Mouse (Mus musculus): ENCODE data around the gene Ate1. TPM values are rescaled to one million over a fixed set of nuclear protein-coding genes. Genes with fewer than 3 reads are reported as not detected.
A peak's percentile ranks its signal among the peaks of the same experiment; 100 is the strongest.
"Not testable (repeated sequence)": the region's sequence is repeated elsewhere in the genome, so short reads cannot be mapped to it uniquely, and the experiment has no call there.

Gene Ate1
- total RNA-seq, 1 experiment: 25.7 TPM

GRCm38 (mm10) chr7:130533316-130534260 lies 13.4 kb upstream of the Ate1 start:
- Histone ChIP-seq H3K9me3 (ENCODE audit: control insufficient read depth, insufficient read depth, low read depth, low read length) (no peaks in the 10 kb centered on the region), H3K9ac (ENCODE audit: insufficient read depth, low read depth, low read length, poor library complexity, severe bottlenecking) (peak overlapping the region; percentile 28; the same call in 1 of the 2 replicates), H3K4me3 (ENCODE audit: insufficient read depth in 1 of 2, low read depth in 1 of 2, low read length in 2 of 2, poor library complexity in 1 of 2, severe bottlenecking in 1 of 2) (peak overlapping the region in 1 of 2 experiments; percentile 11; a peak in 2 of 4 replicates), H3K4me1 (ENCODE audit: control insufficient read depth in 2 of 2, insufficient read depth in 2 of 2, low read length in 2 of 2, poor library complexity in 1 of 2) (peaks cover 0 to 3% of the 10 kb centered on the region in 2 experiments; a peak in 1 of 4 replicates), H3K27ac (ENCODE audit: insufficient read depth, low read depth, low read length, poor library complexity, severe bottlenecking) (peak overlapping the region; percentile 40), H3K36me3 (ENCODE audit: control insufficient read depth, insufficient read depth, low read length, poor library complexity, severe bottlenecking) (peaks cover 25% of the 10 kb centered on the region)
- in situ Hi-C loops (cut with MboI; ENCODE audit: low sequenced_read_pairs in 2 of 2, unreplicated experiment in 2 of 2): no loop called here
- TF ChIP-seq ZC3H11A (IDR thresholded peaks at IDR 0.05; ENCODE audit: borderline replicate concordance, low read depth, low read length) (no peak), MAFK (IDR thresholded peaks at IDR 0.05; ENCODE audit: insufficient read depth, low read depth, low read length) (no peak), CHD2 (IDR thresholded peaks at IDR 0.05; ENCODE audit: low read depth, low read length) (no peak), HCFC1 (IDR thresholded peaks at IDR 0.05; ENCODE audit: borderline replicate concordance, insufficient read depth, low read length) (no peak), ZNF384 (IDR thresholded peaks at IDR 0.05; ENCODE audit: low read depth, low read length) (no peak)
- DNase-seq (ENCODE audit: low read depth, low spot score): peak; percentile 77

- Histone ChIP-seq H3K27ac (ENCODE audit: insufficient read depth, low read depth, low read length, poor library complexity, severe bottlenecking) (peak overlapping the region; percentile 86), H3K36me3 (ENCODE audit: control insufficient read depth, insufficient read depth, low read length, poor library complexity, severe bottlenecking) (peaks cover 17% of the 10 kb centered on the region)
- H3K9ac ChIP-seq (ENCODE audit: insufficient read depth, low read depth, low read length, poor library complexity, severe bottlenecking); DNase-seq (ENCODE audit: low read depth, low spot score); H3K9me3 ChIP-seq (ENCODE audit: control insufficient read depth, insufficient read depth, low read depth, low read length); H3K4me3 ChIP-seq (ENCODE audit: insufficient read depth in 1 of 2, low read depth in 1 of 2, low read length in 2 of 2, poor library complexity in 1 of 2, severe bottlenecking in 1 of 2); in situ Hi-C loops (cut with MboI; ENCODE audit: low sequenced_read_pairs in 2 of 2, unreplicated experiment in 2 of 2); H3K4me1 ChIP-seq (ENCODE audit: control insufficient read depth in 2 of 2, insufficient read depth in 2 of 2, low read length in 2 of 2, poor library complexity in 1 of 2): not testable (repeated sequence)
Measured at GRCm38 (mm10) chr7:130531138-130531537, 11.0 kb upstream of the Ate1 start.

- H3K4me3 ChIP-seq (ENCODE audit: insufficient read depth in 1 of 2, low read depth in 1 of 2, low read length in 2 of 2, poor library complexity in 1 of 2, severe bottlenecking in 1 of 2): no peak overlapping the region
- in situ Hi-C loops (cut with MboI; ENCODE audit: low sequenced_read_pairs in 2 of 2, unreplicated experiment in 2 of 2): no loop called here
- no peak overlapping the region for H3K27ac ChIP-seq (ENCODE audit: insufficient read depth, low read depth, low read length, poor library complexity, severe bottlenecking)
Measured at GRCm38 (mm10) chr7:130527306-130527705, 7.1 kb upstream of the Ate1 start.

GRCm38 (mm10) chr7:130523451-130523850 lies 3.3 kb upstream of the Ate1 start:
- no peak overlapping the region for H3K27ac ChIP-seq (ENCODE audit: insufficient read depth, low read depth, low read length, poor library complexity, severe bottlenecking)
- DNase-seq (ENCODE audit: low read depth, low spot score): no peak
- no peaks in the 10 kb centered on the region for H3K4me1 ChIP-seq (ENCODE audit: control insufficient read depth in 2 of 2, insufficient read depth in 2 of 2, low read length in 2 of 2, poor library complexity in 1 of 2)
- H3K36me3 ChIP-seq (ENCODE audit: control insufficient read depth, insufficient read depth, low read length, poor library complexity, severe bottlenecking): no peaks in the 10 kb centered on the region
- H3K9me3 ChIP-seq (ENCODE audit: control insufficient read depth, insufficient read depth, low read depth, low read length): no peaks in the 10 kb centered on the region
- H3K9ac ChIP-seq (ENCODE audit: insufficient read depth, low read depth, low read length, poor library complexity, severe bottlenecking): no peak overlapping the region
- TF ChIP-seq HCFC1 (IDR thresholded peaks at IDR 0.05; ENCODE audit: borderline replicate concordance, insufficient read depth, low read length) (no peak), CHD2 (IDR thresholded peaks at IDR 0.05; ENCODE audit: low read depth, low read length) (no peak), ZNF384 (IDR thresholded peaks at IDR 0.05; ENCODE audit: low read depth, low read length) (no peak), MAFK (IDR thresholded peaks at IDR 0.05; ENCODE audit: insufficient read depth, low read depth, low read length) (no peak), ZC3H11A (IDR thresholded peaks at IDR 0.05; ENCODE audit: borderline replicate concordance, low read depth, low read length) (no peak)
- H3K4me3 ChIP-seq (ENCODE audit: insufficient read depth in 1 of 2, low read depth in 1 of 2, low read length in 2 of 2, poor library complexity in 1 of 2, severe bottlenecking in 1 of 2): no peak overlapping the region
- in situ Hi-C loops (cut with MboI; ENCODE audit: low sequenced_read_pairs in 2 of 2, unreplicated experiment in 2 of 2): no loop called here

More at GRCm38 (mm10) chr7:130527306-130527705, 7.1 kb upstream of the Ate1 start:
- Histone ChIP-seq H3K9me3 (ENCODE audit: control insufficient read depth, insufficient read depth, low read depth, low read length) (no peaks in the 10 kb centered on the region), H3K4me1 (ENCODE audit: control insufficient read depth in 2 of 2, insufficient read depth in 2 of 2, low read length in 2 of 2, poor library complexity in 1 of 2) (peaks cover 0 to 3% of the 10 kb centered on the region in 2 experiments; a peak in 1 of 4 replicates), H3K9ac (ENCODE audit: insufficient read depth, low read depth, low read length, poor library complexity, severe bottlenecking) (no peak overlapping the region), H3K36me3 (ENCODE audit: control insufficient read depth, insufficient read depth, low read length, poor library complexity, severe bottlenecking) (peaks cover 9% of the 10 kb centered on the region)
- DNase-seq (ENCODE audit: low read depth, low spot score): no peak
- TF ChIP-seq MAFK (IDR thresholded peaks at IDR 0.05; ENCODE audit: insufficient read depth, low read depth, low read length) (no peak), ZC3H11A (IDR thresholded peaks at IDR 0.05; ENCODE audit: borderline replicate concordance, low read depth, low read length) (no peak), HCFC1 (IDR thresholded peaks at IDR 0.05; ENCODE audit: borderline replicate concordance, insufficient read depth, low read length) (no peak), ZNF384 (IDR thresholded peaks at IDR 0.05; ENCODE audit: low read depth, low read length) (no peak), CHD2 (IDR thresholded peaks at IDR 0.05; ENCODE audit: low read depth, low read length) (no peak)

Data from ES-E14 (cell line).